Mouse (Mus musculus): ENCODE measurements at regions not wholly inside any gene's neighbourhood (a gene's known extent, or its start where the extent isn't known, plus 50 kb on each side); places are given as distances from the start of the nearest gene placed in this dataset.

GRCm38 (mm10) chr5:41898748-41899147 is 54.6 kb upstream of the Bod1l start:
- no peak for TF ChIP-seq CTCF (IDR thresholded peaks at IDR 0.05; ENCODE audit: low read depth)
- H3K36me3 ChIP-seq (ENCODE audit: insufficient read depth, low read length) = no peaks in the 10 kb centered on the region
- no peak overlapping the region for H3K27ac ChIP-seq
- WGBS = 58% methylated on average over 1 of the region's 1 CpGs
- H3K4me1 ChIP-seq (replicated peaks; ENCODE audit: insufficient read depth, low read length) = no peaks in the 10 kb centered on the region
- H3K4me2 ChIP-seq (ENCODE audit: low read length) = no peak overlapping the region
- H3K9ac ChIP-seq (ENCODE audit: low read depth, low read length) = no peak overlapping the region
- no peaks in the 10 kb centered on the region for H3K27me3 ChIP-seq (ENCODE audit: insufficient read depth, low read length)
- no peak overlapping the region for H3K4me3 ChIP-seq (replicated peaks; ENCODE audit: low read depth, low read length)
- DNase-seq (ENCODE audit: low spot score) (no peak), ATAC-seq (replicated peaks; ENCODE audit: low FRiP score, low read depth) (no peak)
- no peaks in the 10 kb centered on the region for H3K9me3 ChIP-seq (replicated peaks; ENCODE audit: low read length)

All from kidney, postnatal 0 days (tissue).